Mouse (Mus musculus) mouse trophoblast stem cell (cell line): ENCODE data around the gene Pheta2.
"Not testable (repeated sequence)": the region's sequence is repeated elsewhere in the genome, so short reads cannot be mapped to it uniquely, and the experiment has no call there.

Experiments used
- in situ Hi-C, 2 experiments: fragments of 300-500 bp; cut with MseI, MboI; formaldehyde crosslinking; loops; 2 replicates in 1 of 2; 3 replicates in 1 of 2; pipeline ENCODE4 v1.15.1; 2025

Pheta2 gene

DNA sequence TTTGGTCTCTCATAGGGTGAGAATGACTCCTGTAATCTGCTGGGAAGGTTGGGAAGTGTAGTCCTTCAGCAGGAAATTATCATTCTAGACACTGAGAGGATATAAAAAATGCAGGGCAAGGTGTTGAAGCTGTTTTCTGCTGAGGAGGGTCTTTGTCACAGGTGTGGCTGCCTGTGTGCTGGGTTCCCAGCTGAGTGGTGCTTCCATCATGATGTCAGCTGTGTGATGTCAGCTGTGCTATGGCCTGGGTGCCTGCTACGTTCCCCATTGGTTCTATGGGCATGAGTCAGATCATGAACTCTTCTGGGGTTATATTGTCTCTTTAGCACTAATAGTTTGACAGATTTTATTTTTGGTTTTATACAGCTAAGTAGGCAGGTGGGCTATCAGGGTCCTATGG lies 30.1 kb downstream of the Pheta2 start:
- in situ Hi-C loops: no loop called here

DNA sequence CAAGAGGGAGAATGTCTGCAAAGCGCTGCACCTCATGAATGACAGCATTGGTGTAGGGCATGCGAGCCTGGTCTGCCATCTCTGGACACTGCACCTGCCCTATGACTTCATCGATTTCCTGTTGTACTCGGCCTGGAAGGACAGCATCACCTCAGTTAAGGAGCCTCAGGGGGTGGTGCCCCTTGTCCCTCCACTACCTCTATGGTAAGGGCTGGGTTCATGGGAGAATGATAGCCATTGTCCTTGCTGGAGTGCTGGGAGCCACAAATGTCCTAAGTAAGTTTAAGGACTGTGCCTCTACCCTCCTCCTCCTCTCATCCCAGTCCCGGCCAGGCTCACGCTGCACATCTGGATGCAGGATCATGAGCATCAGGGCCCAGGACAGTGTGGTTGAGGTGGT lies 33.7 kb downstream of the Pheta2 start:
- in situ Hi-C loops: no loop called here

DNA sequence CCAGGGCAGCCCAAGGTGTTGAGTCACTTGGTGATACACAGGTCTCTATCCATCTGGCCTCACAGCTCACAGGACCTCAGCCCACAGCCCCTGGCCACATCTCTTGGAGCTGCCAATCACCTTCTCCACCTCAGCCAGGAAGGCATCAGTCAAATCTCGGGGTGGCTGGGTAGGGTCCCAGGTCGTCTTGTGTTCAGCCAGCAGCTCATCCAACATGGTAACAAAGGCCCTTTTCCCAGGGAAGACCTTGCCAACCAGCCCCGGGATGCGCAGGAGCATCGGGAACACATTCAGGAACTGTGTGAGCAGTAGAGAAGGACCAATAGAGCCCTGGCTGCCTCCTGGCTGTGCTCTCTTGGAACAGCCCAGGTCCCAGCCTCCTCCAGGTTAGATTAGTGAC lies 34.2 kb downstream of the Pheta2 start:
- in situ Hi-C loops: no loop called here

DNA sequence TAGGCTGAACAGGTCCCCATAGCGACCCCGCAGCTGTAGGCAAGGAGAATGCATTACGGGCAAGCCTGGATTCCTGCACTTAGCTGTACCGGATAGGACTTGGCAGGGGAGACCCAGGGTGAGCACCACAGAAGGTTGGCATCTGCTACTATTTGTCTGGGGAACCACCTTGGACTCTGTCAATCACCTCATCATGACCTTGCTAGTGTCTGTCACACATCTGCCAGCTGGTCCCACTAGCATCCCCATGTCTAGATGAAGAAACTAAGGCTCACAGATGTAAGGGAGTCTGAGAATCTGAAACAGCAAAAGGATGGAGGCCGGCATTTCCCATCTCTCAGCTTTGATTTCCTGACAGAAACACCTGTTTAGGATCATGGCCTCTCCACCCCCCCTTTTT lies 35.7 kb downstream of the Pheta2 start:
- in situ Hi-C loops: no loop called here

DNA sequence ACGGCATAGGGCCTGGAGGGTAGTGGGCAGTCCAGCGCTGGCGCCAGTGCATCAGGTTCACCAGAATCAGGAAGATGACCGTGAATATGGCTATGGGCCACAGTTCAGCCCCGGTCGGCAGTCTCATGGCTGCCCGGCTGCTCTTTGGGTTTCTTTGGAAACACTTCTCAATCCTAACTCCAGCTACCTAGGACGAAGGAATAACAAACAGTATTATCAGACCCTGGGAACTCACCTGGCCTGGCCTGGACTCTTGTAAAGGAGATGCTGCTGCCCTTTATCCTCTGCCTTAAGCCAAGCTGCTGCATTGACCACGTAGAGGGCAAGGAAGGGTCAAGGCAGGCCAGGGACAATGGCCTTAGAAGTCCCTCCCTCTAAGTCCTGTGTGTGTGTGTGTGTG lies 37.1 kb downstream of the Pheta2 start:
- in situ Hi-C loops: no loop called here

DNA sequence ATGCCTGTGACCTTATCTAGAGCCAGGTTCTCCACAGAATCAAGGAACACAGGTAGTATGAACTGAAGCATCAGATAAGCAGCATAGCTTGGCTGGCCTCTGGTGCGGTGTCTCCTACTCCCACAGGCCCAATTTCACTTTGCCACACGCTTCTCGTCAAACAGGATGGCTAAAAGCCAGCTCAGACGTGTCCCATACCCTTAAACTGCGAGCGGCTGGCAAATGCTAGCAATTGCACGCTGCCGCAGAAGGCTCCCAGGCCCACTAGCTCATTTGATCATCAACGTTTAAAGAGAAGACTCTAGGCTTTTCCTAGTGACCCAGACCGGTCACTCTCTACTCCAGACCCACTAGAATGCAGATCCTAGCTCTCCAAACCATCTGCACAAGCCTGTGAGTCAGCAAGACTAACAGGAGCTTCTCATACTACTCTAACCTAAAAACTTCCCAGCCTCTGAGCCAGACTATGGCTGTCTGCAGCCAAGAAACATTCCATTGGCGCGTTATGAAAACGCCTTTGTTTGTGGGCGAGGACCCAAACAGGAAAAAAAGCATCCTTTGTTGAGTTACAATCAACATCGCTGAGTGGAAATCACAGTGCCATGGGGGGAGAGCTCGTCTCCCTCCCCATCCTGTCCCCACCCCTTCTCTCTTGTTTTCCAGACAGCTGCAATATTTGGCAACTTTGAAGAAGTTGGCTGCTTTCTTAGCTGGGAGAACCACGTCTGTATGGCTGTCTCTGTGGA lies 37.8 kb downstream of the Pheta2 start:
- in situ Hi-C loops: no loop called here

DNA sequence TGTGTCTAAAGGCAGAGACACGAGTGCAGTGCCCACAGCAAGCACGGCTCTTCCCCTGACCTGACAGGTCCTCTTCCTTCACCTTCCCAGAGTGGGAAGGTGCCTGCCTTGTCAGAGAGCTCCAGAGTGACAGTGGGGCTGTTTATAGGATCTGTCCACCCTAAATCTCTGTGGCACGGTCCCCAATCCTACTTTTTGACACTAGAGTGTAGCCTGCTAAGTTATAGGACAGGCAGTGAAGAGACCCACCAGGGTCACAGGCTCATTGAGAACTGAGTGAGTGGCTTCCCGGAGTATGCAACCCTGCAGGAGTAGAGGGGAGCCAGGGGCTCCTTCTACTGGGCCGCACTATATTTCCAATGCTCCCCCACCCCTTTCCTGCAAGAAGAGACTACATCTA lies 39.0 kb downstream of the Pheta2 start:
- in situ Hi-C loops: no loop called here

DNA sequence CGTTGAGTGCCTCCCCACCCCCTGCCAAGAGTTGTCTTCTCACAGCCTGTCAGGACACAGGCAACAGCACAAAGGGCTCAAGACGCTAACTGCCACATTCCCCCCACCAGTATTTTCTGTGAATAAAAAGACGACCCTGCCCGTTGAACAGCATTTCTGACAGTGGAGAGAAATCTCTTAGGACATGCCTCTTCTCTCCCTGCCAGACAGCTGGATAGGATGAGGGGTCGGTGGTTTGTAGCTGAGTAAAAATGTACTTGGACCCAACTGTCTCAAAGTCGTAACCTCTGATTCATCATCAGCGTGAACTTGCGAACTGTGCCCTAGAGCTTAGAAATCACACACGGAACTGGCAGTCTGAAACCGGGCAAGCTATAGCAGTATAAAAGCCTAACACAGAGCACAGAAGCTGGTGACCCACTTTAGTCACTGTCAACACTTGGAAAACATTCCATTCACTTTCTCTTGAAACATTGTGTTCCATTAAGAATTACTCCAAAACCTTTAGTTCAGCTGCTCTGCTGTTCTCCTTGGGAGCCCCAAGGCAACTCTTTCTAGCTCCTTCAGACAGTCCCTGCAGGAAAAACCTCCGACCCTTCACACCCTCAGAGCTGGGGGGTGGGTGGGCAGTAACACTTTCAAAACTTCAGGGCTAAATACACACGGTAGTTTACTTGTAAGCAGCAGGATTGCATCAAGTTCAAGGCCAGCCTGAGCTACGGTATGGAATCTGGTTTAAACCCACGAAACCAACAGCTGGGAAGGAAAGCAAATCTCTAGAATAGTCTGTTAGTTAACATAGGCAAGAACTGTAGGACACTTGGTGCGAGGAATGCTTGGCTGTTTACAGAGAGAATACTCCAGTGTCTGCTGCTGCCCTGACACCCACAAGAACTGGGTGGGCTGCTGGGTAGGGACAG lies 39.8 kb downstream of the Pheta2 start:
- in situ Hi-C loops: no loop called here

DNA sequence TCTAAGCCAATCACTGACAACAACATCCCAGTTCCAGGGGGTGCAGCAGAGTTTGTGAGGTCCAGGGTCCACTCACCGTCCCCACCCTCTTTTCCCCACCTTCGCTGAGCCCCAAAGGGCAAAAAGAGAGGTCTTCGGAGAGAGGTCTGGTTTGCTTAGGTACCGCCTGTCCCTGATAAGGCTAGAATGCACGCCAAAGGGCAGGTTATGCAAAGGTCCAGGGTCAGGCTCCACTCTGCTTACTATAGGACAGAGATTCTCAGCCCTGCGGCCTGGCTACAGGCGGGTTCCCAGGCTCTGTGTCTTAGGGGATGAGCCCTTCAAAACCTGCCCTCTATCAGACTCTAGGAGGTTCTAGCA lies 40.7 kb downstream of the Pheta2 start:
- in situ Hi-C loops: no loop called here

DNA sequence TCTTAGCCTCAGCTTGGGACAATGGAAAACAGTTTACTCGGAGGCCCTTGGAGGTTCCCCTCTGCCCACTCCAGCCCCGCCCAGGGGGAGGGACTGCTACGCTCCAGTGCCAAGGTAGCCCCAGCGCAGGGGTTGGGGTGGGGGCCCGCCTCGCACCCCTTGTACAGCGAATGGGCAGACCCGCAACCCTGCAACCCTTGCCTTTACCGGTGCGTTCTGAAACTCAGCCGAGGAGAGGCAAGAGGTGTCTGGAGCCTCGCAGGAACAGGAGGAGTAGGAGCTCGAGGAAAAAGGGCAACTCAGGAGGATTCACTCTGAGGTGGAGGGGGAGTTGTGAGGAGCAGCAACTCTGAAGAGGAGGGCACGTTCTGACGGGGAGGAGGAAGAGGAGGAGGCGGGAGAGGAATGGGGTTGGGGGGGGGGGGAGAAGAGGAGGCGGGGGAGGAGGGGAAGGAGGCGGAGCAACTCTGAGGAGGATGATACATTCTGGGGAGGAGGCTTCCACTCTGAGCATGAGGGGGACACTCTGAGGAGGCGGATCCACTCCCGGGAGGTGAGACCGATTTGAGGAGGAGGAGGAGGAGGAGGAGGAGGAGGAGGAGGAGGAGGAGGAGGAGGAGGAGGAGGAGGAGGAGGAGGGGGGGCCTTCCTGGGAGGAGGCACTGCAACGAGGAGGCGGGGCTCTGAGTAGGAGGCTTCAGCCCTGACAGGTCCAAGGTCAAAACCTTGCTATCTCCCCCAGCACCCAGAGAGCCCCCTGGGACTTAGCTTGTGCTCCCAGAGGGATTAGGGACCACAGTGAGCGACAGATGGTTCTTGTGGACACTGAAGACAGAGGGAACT lies 41.4 kb downstream of the Pheta2 start, which contains the start of gene Cyp2d22:
Gene Cyp2d22 (minus strand): TSS at position 390 of the 843 bp plus-strand sequence.
- in situ Hi-C loops: no loop called here

DNA sequence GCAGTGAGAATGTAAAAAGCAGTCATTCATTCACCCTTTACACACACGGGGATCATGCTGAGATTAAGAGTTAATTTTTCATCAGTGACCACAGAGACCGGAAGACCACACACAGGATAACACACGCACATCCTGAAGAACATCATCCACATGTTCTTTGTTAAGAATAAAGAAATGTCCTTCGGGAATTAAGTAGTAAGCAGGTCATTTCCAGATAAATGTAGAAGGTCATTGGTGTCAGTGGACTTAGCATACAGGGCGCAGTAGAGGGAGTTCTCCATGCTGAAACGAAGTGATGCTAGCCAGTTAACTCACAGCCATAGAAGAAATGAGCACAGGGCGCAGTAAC lies 41.9 kb downstream of the Pheta2 start:
- in situ Hi-C loops: no loop called here

DNA sequence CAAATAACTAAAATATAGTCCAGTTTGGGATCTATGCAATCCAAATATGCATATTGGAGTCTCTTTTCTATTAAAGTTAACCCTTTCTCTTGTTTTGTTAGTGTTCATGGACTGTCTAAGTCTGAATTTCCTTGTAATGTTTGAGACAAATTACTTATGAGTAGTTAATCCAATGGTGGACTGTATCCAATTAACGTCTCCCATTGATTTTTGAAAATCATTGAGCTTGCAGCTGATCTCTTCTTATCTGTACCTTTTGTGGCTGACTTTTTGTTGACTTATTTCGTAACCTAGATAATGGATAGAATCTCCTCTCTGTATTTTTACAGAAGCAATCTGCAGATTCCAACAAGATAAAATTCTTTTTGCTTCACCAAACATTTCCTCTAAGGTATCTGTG lies 43.7 kb downstream of the Pheta2 start:
- in situ Hi-C loops: no loop called here

DNA sequence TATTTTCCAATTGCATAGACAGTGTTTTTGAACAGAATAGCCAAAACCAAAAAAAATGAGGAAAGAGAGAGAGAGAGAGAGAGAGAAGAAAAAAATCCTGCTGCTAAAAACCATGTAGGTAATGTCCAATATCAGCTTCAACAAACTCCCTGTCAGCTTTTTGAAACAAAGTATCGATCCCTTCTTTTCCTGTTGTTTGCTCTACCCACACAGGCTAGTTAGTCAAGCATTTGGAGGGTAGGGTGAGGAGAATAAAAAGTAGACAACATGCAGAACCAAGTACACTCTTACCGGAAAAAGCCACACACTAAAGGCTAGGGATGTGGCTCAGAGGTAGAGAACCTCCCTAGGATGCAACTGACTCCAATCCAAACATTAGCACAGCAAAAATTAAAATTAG lies 47.0 kb downstream of the Pheta2 start:
- in situ Hi-C loops: no loop called here

DNA sequence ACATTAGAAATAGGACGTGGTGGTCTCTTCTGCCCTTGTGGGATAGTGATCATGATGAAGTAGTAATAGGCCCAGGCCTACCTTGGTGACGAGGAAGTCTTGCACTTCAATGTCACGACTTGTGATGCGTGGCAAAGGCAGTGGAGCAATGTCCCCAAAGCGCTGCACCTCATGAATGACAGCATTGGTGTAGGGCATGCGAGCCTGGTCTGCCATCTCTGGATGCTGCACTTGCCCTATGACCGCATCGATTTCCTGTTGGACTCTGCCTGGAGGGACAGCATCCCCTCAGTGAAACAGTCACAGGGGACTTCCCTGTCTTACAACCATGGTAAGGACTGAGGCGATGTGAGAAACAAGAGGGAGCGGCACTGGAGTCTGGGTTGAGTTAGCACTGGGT lies 51.2 kb downstream of the Pheta2 start:
- in situ Hi-C loops: not testable (repeated sequence)

DNA sequence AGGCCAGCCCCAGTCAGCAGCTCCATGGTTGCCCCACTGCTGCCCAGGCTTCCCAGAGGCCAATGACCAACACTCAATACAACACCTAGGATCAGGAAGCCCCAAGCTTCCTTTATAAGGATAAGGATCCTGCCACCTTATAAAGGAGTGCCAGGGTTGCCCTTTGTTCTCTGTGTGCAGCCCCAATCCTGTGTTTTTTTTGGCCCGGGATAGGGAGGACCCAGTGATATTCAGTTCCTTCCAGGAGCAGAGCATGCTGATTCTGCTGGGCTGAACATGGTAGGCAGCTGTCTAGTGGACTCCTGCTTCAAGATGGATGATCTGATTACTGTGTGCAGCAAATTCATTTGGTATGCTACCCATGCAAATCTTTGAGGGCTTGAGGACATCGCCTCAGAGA lies 55.2 kb downstream of the Pheta2 start, which contains the start of gene Cyp2d11:
Gene Cyp2d11 (minus strand): TSS at position 101 of the 400 bp plus-strand sequence.
- in situ Hi-C loops: not testable (repeated sequence)
